Mouse (Mus musculus) E14TG2a.4 (cell line): ENCODE measurements around the gene Gm42669.

Experiments used
- H3K27me3 ChIP-seq: 2 replicates; pipeline ENCODE4 v1.6.1; 2014; ENCODE audit warnings: low read length, control low read depth; ENCODE audit not compliant: insufficient read depth
- H3K36me3 ChIP-seq: 2 replicates; pipeline ENCODE4 v1.6.1; 2014; ENCODE audit warnings: low read length, control low read depth; ENCODE audit not compliant: insufficient read depth
- H3K4me1 ChIP-seq: replicated peaks from 2 replicates; pipeline ENCODE4 v1.6.1; 2014; ENCODE audit warnings: low read depth, low read length, control low read depth
- H3K4me3 ChIP-seq: replicated peaks from 2 replicates; pipeline ENCODE4 v1.5.1; 2014; ENCODE audit warnings: mild to moderate bottlenecking, low read length
- H3K9me3 ChIP-seq: 2 replicates; pipeline ENCODE4 v1.6.1; 2014; ENCODE audit warnings: low read length, control low read depth
- CTCF ChIP-seq: conservative IDR thresholded peaks from 2 replicates; pipeline ENCODE4 v1.5.1; 2014; ENCODE audit warnings: low read length
- NANOG ChIP-seq: IDR thresholded peaks from 2 replicates; pipeline ENCODE4 v1.6.1; 2014; ENCODE audit warnings: borderline replicate concordance, low read length, mixed read lengths
- POU5F1 ChIP-seq: IDR thresholded peaks from 2 replicates; pipeline ENCODE4 v1.6.1; 2014; ENCODE audit warnings: low read length, borderline replicate concordance

The Gm42669 gene

GRCm38 (mm10) chr5:107507321-107507720 is at the start of gene Gm42669:
TSS of gene Gm42669 (plus strand) at chr5:107507621.
- no peaks in the 10 kb centered on the region for H3K36me3 ChIP-seq
- H3K27me3 ChIP-seq: no peaks in the 10 kb centered on the region
- no peaks in the 10 kb centered on the region for H3K4me1 ChIP-seq
- no peak within 1 kb of the TSS for H3K4me3 ChIP-seq
- no peaks in the 10 kb centered on the region for H3K9me3 ChIP-seq
- TF ChIP-seq POU5F1 (no peak), CTCF (no peak), NANOG (no peak)

GRCm38 (mm10) chr5:107462147-107463076 is 45.0 kb upstream of the Gm42669 start:
- no peaks in the 10 kb centered on the region for H3K4me1 ChIP-seq
- TF ChIP-seq NANOG (no peak), POU5F1 (no peak), CTCF (no peak)

GRCm38 (mm10) chr5:107466501-107466900 is 40.9 kb upstream of the Gm42669 start:
- Histone ChIP-seq H3K4me1 (no peaks in the 10 kb centered on the region), H3K27me3 (no peaks in the 10 kb centered on the region), H3K4me3 (no peak overlapping the region), H3K36me3 (0 out of 2 replicates have a peak, but pooled peaks cover 4% of the 10 kb centered on the region), H3K9me3 (no peaks in the 10 kb centered on the region)
- TF ChIP-seq CTCF (no peak), POU5F1 (no peak), NANOG (no peak)

More at GRCm38 (mm10) chr5:107462147-107463076, 45.0 kb upstream of the Gm42669 start:
- Histone ChIP-seq H3K9me3 (no peaks in the 10 kb centered on the region), H3K4me3 (no peak overlapping the region), H3K36me3 (no peaks in the 10 kb centered on the region), H3K27me3 (no peaks in the 10 kb centered on the region)

GRCm38 (mm10) chr5:107467098-107467497 is 40.3 kb upstream of the Gm42669 start:
- H3K36me3 ChIP-seq: 0 out of 2 replicates have a peak, but pooled peaks cover 4% of the 10 kb centered on the region
- TF ChIP-seq CTCF: no peak
- TF ChIP-seq NANOG: no peak
- no peak for TF ChIP-seq POU5F1
- no peaks in the 10 kb centered on the region for H3K27me3 ChIP-seq
- no peak overlapping the region for H3K4me3 ChIP-seq
- H3K4me1 ChIP-seq: no peaks in the 10 kb centered on the region
- H3K9me3 ChIP-seq: no peaks in the 10 kb centered on the region

- no peak for TF ChIP-seq CTCF
- TF ChIP-seq NANOG: no peak
- no peak for TF ChIP-seq POU5F1
These were observed 36.7 kb upstream of the Gm42669 start for GRCm38 (mm10) chr5:107470600-107471329.

GRCm38 (mm10) chr5:107480194-107480593 is 27.2 kb upstream of the Gm42669 start:
- H3K9me3 ChIP-seq: peaks cover 9% of the 10 kb centered on the region
- no peaks in the 10 kb centered on the region for H3K4me1 ChIP-seq
- TF ChIP-seq NANOG (no peak), POU5F1 (no peak), CTCF (no peak)
- H3K27me3 ChIP-seq: no peaks in the 10 kb centered on the region
- H3K4me3 ChIP-seq: no peak overlapping the region
- H3K36me3 ChIP-seq: no peaks in the 10 kb centered on the region

More at GRCm38 (mm10) chr5:107470600-107471329, 36.7 kb upstream of the Gm42669 start:
- H3K9me3 ChIP-seq: no peaks in the 10 kb centered on the region
- H3K4me1 ChIP-seq: no peaks in the 10 kb centered on the region
- no peak overlapping the region for H3K4me3 ChIP-seq
- H3K27me3 ChIP-seq: no peaks in the 10 kb centered on the region
- H3K36me3 ChIP-seq: 0 out of 2 replicates have a peak, but pooled peaks cover 4% of the 10 kb centered on the region

- peaks cover 3% of the 10 kb centered on the region for H3K9me3 ChIP-seq
- H3K36me3 ChIP-seq: no peaks in the 10 kb centered on the region
- H3K4me1 ChIP-seq: peaks cover 3% of the 10 kb centered on the region; the same call in 1 of the 2 replicates
- H3K27me3 ChIP-seq: no peaks in the 10 kb centered on the region
- no peak overlapping the region for H3K4me3 ChIP-seq
- TF ChIP-seq CTCF: no peak
- no peak for TF ChIP-seq POU5F1
- TF ChIP-seq NANOG: no peak
These were observed 18.4 kb upstream of the Gm42669 start for GRCm38 (mm10) chr5:107488996-107489395.

GRCm38 (mm10) chr5:107491036-107491435 is 16.4 kb upstream of the Gm42669 start:
- Histone ChIP-seq H3K9me3 (no peaks in the 10 kb centered on the region), H3K27me3 (no peaks in the 10 kb centered on the region), H3K4me1 (peaks cover 3% of the 10 kb centered on the region; the same call in 1 of the 2 replicates), H3K36me3 (no peaks in the 10 kb centered on the region), H3K4me3 (no peak overlapping the region)
- no peak for TF ChIP-seq CTCF
- TF ChIP-seq NANOG: no peak
- no peak for TF ChIP-seq POU5F1

- Histone ChIP-seq H3K4me3 (no peak overlapping the region), H3K4me1 (peaks cover 3% of the 10 kb centered on the region; the same call in 1 of the 2 replicates), H3K9me3 (no peaks in the 10 kb centered on the region), H3K27me3 (no peaks in the 10 kb centered on the region), H3K36me3 (no peaks in the 10 kb centered on the region)
- no peak for TF ChIP-seq NANOG
- no peak for TF ChIP-seq CTCF
- no peak for TF ChIP-seq POU5F1
These were observed 14.9 kb upstream of the Gm42669 start for GRCm38 (mm10) chr5:107492471-107492870.
